ENCODE assay signal across 8 mouse cellular contexts in the genomic region with DNA sequence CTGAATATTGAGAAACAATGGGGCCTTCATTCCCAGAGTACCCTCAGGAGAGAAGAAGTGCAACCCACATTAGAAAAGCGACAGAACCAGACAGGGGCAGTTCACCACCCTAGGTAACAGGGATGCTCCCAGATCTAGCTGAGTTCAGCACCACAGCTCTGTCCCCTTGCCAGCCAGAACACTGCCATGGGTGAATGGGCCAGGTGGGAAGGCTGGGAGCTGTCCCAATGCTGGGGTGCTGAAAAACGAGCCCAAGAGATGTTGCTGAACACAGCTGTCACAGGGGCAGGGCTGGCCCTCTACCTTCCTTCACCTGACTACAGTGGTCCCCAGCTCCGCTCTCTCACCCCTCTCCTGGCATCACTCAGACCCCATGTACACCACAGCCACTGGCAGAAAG.
DNase-seq lines count a peak whose midpoint lies in the region; ATAC-seq and TF ChIP-seq lines count a peak whose summit lies in the region.

No protein-coding gene starts in this region.

- TF ChIP-seq CTCF in forebrain, postnatal 0 days (IDR thresholded peaks at IDR 0.05; ENCODE audit: low read depth) = no peak

- no peak overlapping the region for H3K4me3 ChIP-seq in neural tube, embryonic 15.5 days (replicated peaks)
- no peak overlapping the region for H3K4me3 ChIP-seq in forebrain, postnatal 0 days (ENCODE audit: low read depth, low read length)

- H3K27ac ChIP-seq in neural tube, embryonic 15.5 days (replicated peaks) = no peak overlapping the region
- no peak overlapping the region for H3K27ac ChIP-seq in forebrain, postnatal 0 days (ENCODE audit: low read depth, low read length)

- DNase-seq in neural tube, embryonic 10.5 days (ENCODE audit: extremely low spot score, low spot score) = peak; percentile 73
- peak; percentile 44 to 60 for DNase-seq in adrenal gland, postnatal 36 days
- peak; percentile 26 to 75 for DNase-seq in kidney, postnatal 36 days
- peak; percentile 18 for DNase-seq in thymus, postnatal 14 days
- DNase-seq in frontal cortex, postnatal 14 days (ENCODE audit: low spot score in 2 of 2) = no peak
- no peak for DNase-seq in forebrain, postnatal 0 days
- DNase-seq in right cerebral cortex, postnatal 4 days = no peak

- peaks cover 27% of the 10 kb centered on the region for H3K4me1 ChIP-seq in neural tube, embryonic 15.5 days
- H3K4me1 ChIP-seq in forebrain, postnatal 0 days (ENCODE audit: insufficient read depth) = peaks cover 6% of the 10 kb centered on the region

- no peak for ATAC-seq in neural tube, embryonic 15.5 days (ENCODE audit: low FRiP score)
- no peak for ATAC-seq in forebrain, postnatal 0 days

- no peak overlapping the region for H3K4me2 ChIP-seq in neural tube, embryonic 15.5 days
- H3K4me2 ChIP-seq in forebrain, postnatal 0 days (ENCODE audit: low read depth) = no peak overlapping the region

- WGBS in neural tube, embryonic 15.5 days = 32% methylated on average over 3 of the region's 3 CpGs
- 25% methylated on average over 3 of the region's 3 CpGs for WGBS in forebrain, postnatal 0 days

- no peaks in the 10 kb centered on the region for H3K27me3 ChIP-seq in neural tube, embryonic 15.5 days (replicated peaks)
- H3K27me3 ChIP-seq in forebrain, postnatal 0 days (ENCODE audit: insufficient read depth, low read length) = no peaks in the 10 kb centered on the region

- no peaks in the 10 kb centered on the region for H3K36me3 ChIP-seq in neural tube, embryonic 15.5 days
- no peaks in the 10 kb centered on the region for H3K36me3 ChIP-seq in forebrain, postnatal 0 days (ENCODE audit: insufficient read depth)

- no peak overlapping the region for H3K9ac ChIP-seq in neural tube, embryonic 15.5 days (replicated peaks)
- no peak overlapping the region for H3K9ac ChIP-seq in forebrain, postnatal 0 days

- no peaks in the 10 kb centered on the region for H3K9me3 ChIP-seq in neural tube, embryonic 15.5 days (replicated peaks)
- no peaks in the 10 kb centered on the region for H3K9me3 ChIP-seq in forebrain, postnatal 0 days (ENCODE audit: low read length)

Comparison
In these comparisons a context has a peak if more than half of its experiments do, and no peak if none do; other contexts are left out.
1. DNase-seq: peak in neural tube, embryonic 10.5 days (single experiment), adrenal gland, postnatal 36 days (2 of 2), kidney, postnatal 36 days (2 of 2) and thymus, postnatal 14 days (single experiment); none in frontal cortex, postnatal 14 days (0 of 2), forebrain, postnatal 0 days (single experiment) and right cerebral cortex, postnatal 4 days (single experiment).